Mouse (Mus musculus): Measurements from ENCODE around the gene Gm4559.
"Not testable (repeated sequence)": the region's sequence is repeated elsewhere in the genome, so short reads cannot be mapped to it uniquely, and the experiment has no call there.

Gene Gm4559

GRCm38 (mm10) chr7:142278183-142278582, 4.0 kb upstream of the Gm4559 start:
- peak; percentile 68 for DNase-seq (ENCODE audit: low spot score)

DNA sequence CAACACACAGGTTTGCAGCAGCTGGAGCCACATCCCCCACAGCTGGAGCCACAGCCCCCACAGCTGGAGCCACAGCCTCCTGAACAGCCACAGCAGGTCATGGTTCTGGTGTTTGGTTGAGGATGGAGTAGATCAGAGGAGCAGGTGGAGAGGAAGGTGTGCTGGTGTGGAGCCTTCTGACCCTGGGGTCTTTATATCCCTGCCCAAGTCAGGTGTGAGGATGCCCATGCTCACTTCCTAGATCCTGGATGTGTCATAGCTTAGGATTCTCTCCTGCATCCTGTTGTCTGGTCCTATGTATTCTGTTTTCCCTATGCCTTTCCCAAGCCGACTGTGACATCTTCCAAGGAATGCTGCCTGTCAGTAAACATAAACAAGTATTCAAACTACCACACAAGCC, 15.9 kb downstream of the Gm4559 start, which contains the start of gene Gm2431:
Gene Gm2431, minus strand, starts transcription at position 101 of the 400 bp plus-strand sequence.
- DNase-seq (ENCODE audit: low spot score) = not testable (repeated sequence)

GRCm38 (mm10) chr7:142255517-142255916, 18.6 kb downstream of the Gm4559 start:
- peak; percentile 36 for DNase-seq (ENCODE audit: low spot score)

DNA sequence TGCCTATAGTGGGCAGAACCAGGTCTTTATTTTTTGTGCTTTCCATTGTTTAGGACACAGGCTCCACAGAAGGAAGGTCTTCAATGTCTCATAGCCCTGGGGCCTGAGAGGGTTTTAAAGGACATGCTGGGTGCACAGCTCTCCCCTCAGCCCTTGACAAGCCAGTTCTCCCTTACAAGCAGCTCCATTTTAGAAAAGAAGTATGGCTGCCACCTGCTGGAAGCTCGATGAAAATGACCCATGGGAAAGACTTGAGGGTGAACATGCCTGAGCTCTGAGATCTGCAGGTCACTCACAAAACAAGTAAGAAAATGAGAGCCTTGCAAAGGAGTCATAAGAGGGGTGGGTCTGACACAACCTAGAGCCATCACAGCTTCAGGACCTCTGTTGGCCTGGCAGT, 24.3 kb downstream of the Gm4559 start:
- DNase-seq (ENCODE audit: low spot score) = peak; percentile 18

- no peak for DNase-seq (ENCODE audit: low spot score)
These were observed 33.2 kb downstream of the Gm4559 start, which contains the start of gene Gm40460 for GRCm38 (mm10) chr7:142240978-142241377. TSS of gene Gm40460 (minus strand) at chr7:142241078.

GRCm38 (mm10) chr7:142231540-142231939, 42.6 kb downstream of the Gm4559 start:
- DNase-seq (ENCODE audit: low spot score) = no peak

DNA sequence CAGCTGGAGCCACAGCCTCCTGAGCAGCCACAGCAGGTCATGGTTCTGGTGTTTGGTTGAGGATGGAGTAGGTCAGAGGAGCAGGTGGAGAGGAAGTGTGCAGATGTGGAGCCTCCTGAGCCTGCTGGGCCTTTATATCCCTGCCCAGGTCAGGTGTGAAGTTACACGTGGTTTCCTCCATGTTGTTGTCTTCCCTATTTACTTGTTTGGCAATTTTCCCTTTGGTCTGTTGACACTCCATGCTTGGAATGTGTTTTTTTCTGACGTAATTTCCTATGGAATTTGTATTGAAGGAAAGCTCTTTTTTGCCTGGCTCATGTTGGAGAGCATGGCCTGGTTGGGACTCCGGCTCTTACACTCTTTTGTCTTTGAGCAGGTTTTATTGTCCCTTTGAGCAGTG, 44.3 kb downstream of the Gm4559 start, which contains the start of gene Krtap5-5:
Gene Krtap5-5, minus strand, starts transcription at position 101 of the 400 bp plus-strand sequence.
- DNase-seq (ENCODE audit: low spot score) = not testable (repeated sequence)

- no peak for DNase-seq (ENCODE audit: low spot score)
These were observed 49.6 kb downstream of the Gm4559 start for GRCm38 (mm10) chr7:142224518-142224917.

Measured in ovary, postnatal 36 days (tissue).